Mouse (Mus musculus): ENCODE measurements around the gene Zfp410. TPM values are rescaled to one million over a fixed set of nuclear protein-coding genes. Genes with fewer than 3 reads are reported as not detected.
"Not testable (repeated sequence)": the region's sequence is repeated elsewhere in the genome, so short reads cannot be mapped to it uniquely, and the experiment has no call there.

Gene Zfp410
- polyA plus RNA-seq, 1 experiment from 2014 or later, result 62.5 TPM

DNA sequence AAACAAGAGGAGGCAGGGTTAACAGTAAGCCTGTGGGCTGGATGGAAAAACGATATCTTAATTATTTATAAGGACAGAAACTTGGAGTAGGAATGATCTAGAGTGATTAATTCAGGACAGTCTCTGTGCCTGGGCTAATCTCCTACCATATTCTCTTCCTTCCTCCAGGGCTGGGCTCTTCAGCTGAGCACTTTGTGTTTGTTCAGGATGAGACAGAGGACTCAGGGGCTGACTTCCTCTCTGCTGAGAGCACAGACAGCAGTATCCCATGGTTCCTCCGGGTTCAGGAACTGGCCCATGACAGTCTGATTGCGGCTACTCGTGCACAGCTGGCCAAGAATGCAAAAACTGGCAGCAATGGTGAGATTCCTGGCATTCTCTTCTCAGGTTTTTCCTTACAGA is 10.5 kb downstream of the Zfp410 start:
- Histone ChIP-seq H3K4me1 (replicated peaks; ENCODE audit: control insufficient read depth, insufficient read depth, low read length) (no peaks in the 10 kb centered on the region), H3K4me3 (replicated peaks; ENCODE audit: low read length) (no peak overlapping the region), H3K27me3 (ENCODE audit: control insufficient read depth, insufficient read depth, low read length) (no peaks in the 10 kb centered on the region), H3K9ac (no peak overlapping the region), H3K36me3 (replicated peaks; ENCODE audit: control insufficient read depth, insufficient read depth) (peaks cover 79% of the 10 kb centered on the region), H3K9me3 (ENCODE audit: control insufficient read depth, low read length) (no peaks in the 10 kb centered on the region), H3K4me2 (replicated peaks) (no peak overlapping the region), H3K27ac (no peak overlapping the region)
- ATAC-seq (ENCODE audit: low FRiP score) (no peak), DNase-seq (ENCODE audit: low spot score) (no peak)
- 80% methylated on average over 4 of the region's 4 CpGs for WGBS

DNA sequence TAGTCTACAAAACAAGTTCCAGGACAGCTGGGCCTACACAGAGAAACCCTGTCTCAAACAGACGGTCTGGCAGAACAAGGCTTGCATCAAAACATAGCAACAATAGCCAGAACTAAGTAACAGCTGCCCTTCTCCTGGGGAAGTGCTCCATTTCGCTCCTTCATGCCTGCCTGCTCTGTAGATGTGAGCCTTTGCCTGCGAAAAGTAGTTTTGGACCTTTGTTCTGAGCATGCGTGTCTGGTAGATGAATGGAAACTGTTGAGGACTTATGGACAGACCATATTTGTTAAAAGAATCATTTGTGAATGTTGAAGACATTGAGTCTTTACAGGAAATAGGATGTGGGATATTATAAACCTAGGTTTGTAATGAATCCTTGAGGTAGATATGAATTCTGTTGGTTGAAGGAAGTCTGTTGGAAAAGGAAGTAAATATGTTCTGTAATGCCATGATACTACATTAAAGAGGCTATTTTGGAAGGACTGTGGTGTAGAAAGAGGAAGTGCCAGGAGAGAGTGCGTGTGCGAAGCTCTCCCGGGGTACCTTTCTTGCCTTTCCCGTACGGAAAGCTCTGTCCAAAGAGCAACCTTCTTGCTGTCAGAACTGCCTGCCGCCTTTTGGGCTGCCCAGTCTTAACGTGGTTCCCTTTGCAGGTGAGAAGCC is 20.4 kb downstream of the Zfp410 start:
- no peak overlapping the region for H3K4me3 ChIP-seq (replicated peaks; ENCODE audit: low read length)
- H3K4me2 ChIP-seq (replicated peaks), result no peak overlapping the region
- H3K4me1 ChIP-seq (replicated peaks; ENCODE audit: control insufficient read depth, insufficient read depth, low read length), result no peaks in the 10 kb centered on the region
- no peaks in the 10 kb centered on the region for H3K9me3 ChIP-seq (ENCODE audit: control insufficient read depth, low read length)
- ATAC-seq (ENCODE audit: low FRiP score) (no peak), DNase-seq (ENCODE audit: low spot score) (no peak)
- no peaks in the 10 kb centered on the region for H3K27me3 ChIP-seq (ENCODE audit: control insufficient read depth, insufficient read depth, low read length)
- peaks cover 94% of the 10 kb centered on the region for H3K36me3 ChIP-seq (replicated peaks; ENCODE audit: control insufficient read depth, insufficient read depth)
- H3K27ac ChIP-seq, result no peak overlapping the region
- WGBS, result 95% methylated on average over 11 of the region's 11 CpGs
- no peak overlapping the region for H3K9ac ChIP-seq

- Histone ChIP-seq H3K27ac (no peak overlapping the region), H3K4me1 (replicated peaks; ENCODE audit: control insufficient read depth, insufficient read depth, low read length) (no peaks in the 10 kb centered on the region), H3K9ac (no peak overlapping the region), H3K4me3 (replicated peaks; ENCODE audit: low read length) (no peak overlapping the region), H3K9me3 (ENCODE audit: control insufficient read depth, low read length) (no peaks in the 10 kb centered on the region), H3K36me3 (replicated peaks; ENCODE audit: control insufficient read depth, insufficient read depth) (peaks cover 92% of the 10 kb centered on the region), H3K4me2 (replicated peaks) (no peak overlapping the region), H3K27me3 (ENCODE audit: control insufficient read depth, insufficient read depth, low read length) (no peaks in the 10 kb centered on the region)
- WGBS, result 44% methylated on average over 2 of the region's 2 CpGs
- no peak for DNase-seq (ENCODE audit: low spot score)
- ATAC-seq (ENCODE audit: low FRiP score), result no peak
Measured at GRCm38 (mm10) chr12:84347192-84347591, 30.5 kb downstream of the Zfp410 start.

GRCm38 (mm10) chr12:84358699-84359098 is 42.0 kb downstream of the Zfp410 start:
- H3K4me3 ChIP-seq (replicated peaks; ENCODE audit: low read length); ATAC-seq (ENCODE audit: low FRiP score); H3K27ac ChIP-seq; H3K27me3 ChIP-seq (ENCODE audit: control insufficient read depth, insufficient read depth, low read length); H3K9ac ChIP-seq; H3K9me3 ChIP-seq (ENCODE audit: control insufficient read depth, low read length); H3K4me2 ChIP-seq (replicated peaks); DNase-seq (ENCODE audit: low spot score): not testable (repeated sequence)
- Histone ChIP-seq H3K36me3 (replicated peaks; ENCODE audit: control insufficient read depth, insufficient read depth) (peaks cover 42% of the 10 kb centered on the region), H3K4me1 (replicated peaks; ENCODE audit: control insufficient read depth, insufficient read depth, low read length) (peaks cover 17% of the 10 kb centered on the region)
- 89% methylated on average over 2 of the region's 2 CpGs for WGBS

GRCm38 (mm10) chr12:84361555-84362489 is 45.2 kb downstream of the Zfp410 start, which contains the start of the genes Coq6 and Fam161b:
Gene Coq6 (plus strand): TSS chr12:84361657.
Gene Fam161b (minus strand): TSS chr12:84361833.
- Histone ChIP-seq H3K27ac (peak within 1 kb of the TSS; percentile 60), H3K36me3 (replicated peaks; ENCODE audit: control insufficient read depth, insufficient read depth) (peaks cover 13% of the 10 kb centered on the region), H3K9ac (peak within 1 kb of the TSS; percentile 82), H3K4me2 (replicated peaks) (peak within 1 kb of the TSS; percentile 67), H3K4me1 (replicated peaks; ENCODE audit: control insufficient read depth, insufficient read depth, low read length) (peaks cover 18% of the 10 kb centered on the region), H3K4me3 (replicated peaks; ENCODE audit: low read length) (peak within 1 kb of the TSS; percentile 75), H3K27me3 (ENCODE audit: control insufficient read depth, insufficient read depth, low read length) (no peaks in the 10 kb centered on the region), H3K9me3 (ENCODE audit: control insufficient read depth, low read length) (no peaks in the 10 kb centered on the region)
- ATAC-seq (ENCODE audit: low FRiP score), result peak; percentile 99
- under 1% methylated on average over 51 of the region's 51 CpGs for WGBS
- peak; percentile 98 for DNase-seq (ENCODE audit: low spot score)

GRCm38 (mm10) chr12:84362872-84363271 is 46.2 kb downstream of the Zfp410 start:
- Histone ChIP-seq H3K9ac (peak overlapping the region; percentile 82; the same call in 1 of the 2 replicates), H3K4me1 (replicated peaks; ENCODE audit: control insufficient read depth, insufficient read depth, low read length) (peaks cover 18% of the 10 kb centered on the region), H3K36me3 (replicated peaks; ENCODE audit: control insufficient read depth, insufficient read depth) (peaks cover 13% of the 10 kb centered on the region), H3K27ac (no peak overlapping the region), H3K27me3 (ENCODE audit: control insufficient read depth, insufficient read depth, low read length) (no peaks in the 10 kb centered on the region), H3K4me2 (replicated peaks) (peak overlapping the region; percentile 67), H3K4me3 (replicated peaks; ENCODE audit: low read length) (peak overlapping the region; percentile 75), H3K9me3 (ENCODE audit: control insufficient read depth, low read length) (no peaks in the 10 kb centered on the region)
- DNase-seq (ENCODE audit: low spot score) (no peak), ATAC-seq (ENCODE audit: low FRiP score) (no peak)
- WGBS, result 74% methylated on average over 2 of the region's 2 CpGs

GRCm38 (mm10) chr12:84364291-84364690 is 47.6 kb downstream of the Zfp410 start:
- Histone ChIP-seq H3K36me3 (replicated peaks; ENCODE audit: control insufficient read depth, insufficient read depth) (peaks cover 26% of the 10 kb centered on the region), H3K9ac (no peak overlapping the region), H3K4me3 (replicated peaks; ENCODE audit: low read length) (no peak overlapping the region), H3K27ac (no peak overlapping the region), H3K27me3 (ENCODE audit: control insufficient read depth, insufficient read depth, low read length) (no peaks in the 10 kb centered on the region), H3K4me2 (replicated peaks) (no peak overlapping the region), H3K4me1 (replicated peaks; ENCODE audit: control insufficient read depth, insufficient read depth, low read length) (peaks cover 18% of the 10 kb centered on the region), H3K9me3 (ENCODE audit: control insufficient read depth, low read length) (no peaks in the 10 kb centered on the region)
- no peak for DNase-seq (ENCODE audit: low spot score)
- WGBS, result 89% methylated on average over 9 of the region's 9 CpGs
- ATAC-seq (ENCODE audit: low FRiP score), result no peak

DNA sequence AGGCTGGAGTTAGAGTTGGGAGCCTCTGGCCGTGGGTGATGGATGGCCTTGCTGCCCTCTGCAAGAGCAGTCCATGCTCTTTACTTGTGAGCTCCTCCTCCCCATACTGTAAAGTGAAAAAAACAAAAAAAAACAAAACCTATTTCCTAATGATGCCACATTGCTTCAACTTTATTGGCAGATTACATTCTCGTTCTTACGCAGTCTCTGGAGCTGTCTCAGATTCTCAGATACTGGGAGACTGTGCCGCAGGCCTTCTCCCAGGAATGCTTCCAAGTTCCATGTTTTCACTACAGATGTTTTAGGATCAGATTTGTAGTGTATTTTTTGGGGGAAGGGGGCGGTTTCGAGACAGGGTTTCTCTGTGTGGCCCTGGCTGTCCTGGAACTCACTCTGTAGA is 48.5 kb downstream of the Zfp410 start:
- 94% methylated on average over 6 of the region's 6 CpGs for WGBS
- no peak overlapping the region for H3K9ac ChIP-seq
- no peak overlapping the region for H3K4me2 ChIP-seq (replicated peaks)
- H3K27ac ChIP-seq, result no peak overlapping the region
- peaks cover 18% of the 10 kb centered on the region for H3K4me1 ChIP-seq (replicated peaks; ENCODE audit: control insufficient read depth, insufficient read depth, low read length)
- ATAC-seq (ENCODE audit: low FRiP score) (no peak), DNase-seq (ENCODE audit: low spot score) (no peak)
- H3K9me3 ChIP-seq (ENCODE audit: control insufficient read depth, low read length), result no peaks in the 10 kb centered on the region
- no peaks in the 10 kb centered on the region for H3K27me3 ChIP-seq (ENCODE audit: control insufficient read depth, insufficient read depth, low read length)
- H3K36me3 ChIP-seq (replicated peaks; ENCODE audit: control insufficient read depth, insufficient read depth), result peaks cover 34% of the 10 kb centered on the region
- H3K4me3 ChIP-seq (replicated peaks; ENCODE audit: low read length), result no peak overlapping the region

- H3K4me1 ChIP-seq (replicated peaks; ENCODE audit: control insufficient read depth, insufficient read depth, low read length), result peaks cover 12% of the 10 kb centered on the region
- DNase-seq (ENCODE audit: low spot score) (no peak), ATAC-seq (ENCODE audit: low FRiP score) (no peak)
- H3K27me3 ChIP-seq (ENCODE audit: control insufficient read depth, insufficient read depth, low read length), result no peaks in the 10 kb centered on the region
- 73% methylated on average over 9 of the region's 9 CpGs for WGBS
- no peak overlapping the region for H3K9ac ChIP-seq
- no peaks in the 10 kb centered on the region for H3K9me3 ChIP-seq (ENCODE audit: control insufficient read depth, low read length)
- H3K4me3 ChIP-seq (replicated peaks; ENCODE audit: low read length), result no peak overlapping the region
- H3K27ac ChIP-seq, result no peak overlapping the region
- H3K36me3 ChIP-seq (replicated peaks; ENCODE audit: control insufficient read depth, insufficient read depth), result peaks cover 53% of the 10 kb centered on the region
- H3K4me2 ChIP-seq (replicated peaks), result no peak overlapping the region
Measured at GRCm38 (mm10) chr12:84366971-84367370, 50.3 kb downstream of the Zfp410 start.

All from hindbrain, embryonic 14.5 days (tissue).